Mouse (Mus musculus) limb, embryonic 14.5 days (tissue): ENCODE measurements around the gene Ltv1. TPM values are rescaled to one million over a fixed set of nuclear protein-coding genes. Genes with fewer than 3 reads are reported as not detected.

ENCODE experiments used
- ATAC-seq: fragments of 200-750 bp; cut with Nextera tagmentation; 2 replicates; pipeline ENCODE4 v1.8.0; 2017; ENCODE audit warnings: low read depth, moderate number of reproducible peaks, moderate TSS enrichment; ENCODE audit not compliant: low FRiP score
- DNase-seq: peaks from one replicate; pipeline ENCODE4 v3.0.0-alpha.2; 2015; ENCODE audit warnings: low spot score
- H3K27ac ChIP-seq: fragments of 300-500 bp; sonication (generic); replicated peaks from 2 replicates; pipeline ENCODE4 v1.5.1; 2014; ENCODE audit warnings: low read depth, mild to moderate bottlenecking, low read length, moderate library complexity, mixed read lengths
- H3K27me3 ChIP-seq: fragments of 300-500 bp; sonication (generic); 2 replicates; pipeline ENCODE4 v1.6.1; 2014; ENCODE audit warnings: low read length, mixed read lengths; ENCODE audit not compliant: control insufficient read depth, insufficient read depth
- H3K36me3 ChIP-seq: fragments of 300-500 bp; sonication (generic); 2 replicates; pipeline ENCODE4 v1.6.1; 2014; ENCODE audit warnings: mild to moderate bottlenecking, low read length, moderate library complexity, mixed read lengths; ENCODE audit not compliant: control insufficient read depth, insufficient read depth
- H3K4me1 ChIP-seq: fragments of 300-500 bp; sonication (generic); 2 replicates; pipeline ENCODE4 v1.6.1; 2014; ENCODE audit warnings: antibody characterized with exemption, low read length, mixed read lengths; ENCODE audit not compliant: control insufficient read depth, insufficient read depth
- H3K4me2 ChIP-seq: fragments of 300-500 bp; sonication (generic); replicated peaks from 2 replicates; pipeline ENCODE4 v1.6.1; 2014; ENCODE audit warnings: low read depth, mild to moderate bottlenecking, low read length, moderate library complexity; ENCODE audit not compliant: severe bottlenecking
- H3K4me3 ChIP-seq: fragments of 300-500 bp; sonication (generic); replicated peaks from 2 replicates; pipeline ENCODE4 v1.5.1; 2014; ENCODE audit warnings: low read length
- H3K9ac ChIP-seq: fragments of 300-500 bp; sonication (generic); 2 replicates; pipeline ENCODE4 v1.6.1; 2014; ENCODE audit warnings: mild to moderate bottlenecking, low read depth, low read length, moderate library complexity; ENCODE audit not compliant: severe bottlenecking
- H3K9me3 ChIP-seq: fragments of 300-500 bp; sonication (generic); 2 replicates; pipeline ENCODE4 v1.6.1; 2016; ENCODE audit warnings: low read length; ENCODE audit not compliant: control insufficient read depth
- POLR2A ChIP-seq: fragments of 200-500 bp; IDR thresholded peaks from 2 replicates; pipeline ENCODE4 v1.8.0; 2012; ENCODE audit warnings: inconsistent platforms, mild to moderate bottlenecking, moderate library complexity, borderline replicate concordance; ENCODE audit not compliant: insufficient read depth, insufficient read length; ENCODE audit errors: extremely low read depth
- WGBS: fragments of 180-500 bp; shearing (Covaris S2); extraction: QIAGEN DNeasy Blood & Tissue Kit; methylation state at CpG from one replicate; pipeline ENCODE4 v1.1.7; 2014; 5-methylcytosine and 5-hydroxymethylcytosine counted together
- polyA plus RNA-seq, 2 experiments: library from polyadenylated mRNA; depleted of rRNA in 1 of 2; stranded (reverse) in 1 of 2; unstranded in 1 of 2; fragments of >200 nt; fragmentation: Nextera tagmentation in 1 of 2; extraction: Ambion mirVana in 1 of 2; gene quantifications; 2 replicates each; pipeline versions ENCODE4 v1.2.1 to v1.2.3; 2012 to 2014

Gene Ltv1
- polyA plus RNA-seq, 2 experiments, result 66.4 to 72.8 TPM

DNA sequence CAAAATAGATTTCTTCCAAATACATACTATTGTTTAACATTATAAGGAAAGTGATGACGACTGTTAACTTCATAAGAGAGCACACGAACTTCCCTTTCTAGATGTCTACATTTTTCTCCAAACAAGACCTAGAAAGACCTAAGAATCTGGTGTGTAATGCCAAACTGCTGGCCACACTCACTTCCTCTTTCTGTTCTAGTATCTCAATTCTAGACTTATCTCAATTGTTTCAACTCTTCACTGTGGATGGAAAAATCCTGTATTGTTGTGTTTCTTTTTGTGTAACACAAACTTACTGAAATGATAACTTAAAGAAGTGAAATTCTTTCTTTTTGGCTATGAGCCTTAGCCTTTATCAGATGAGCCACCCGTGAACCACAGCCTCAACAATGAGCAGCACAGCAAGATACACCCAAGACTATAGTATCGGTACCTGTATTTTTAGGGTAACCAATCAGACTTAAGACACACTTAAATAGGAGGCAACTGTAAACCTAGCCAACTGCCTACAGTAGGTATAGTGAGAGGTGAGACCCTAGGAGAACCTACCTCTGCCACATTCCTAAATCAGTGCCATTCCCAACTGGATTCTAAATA is 8.7 kb downstream of the Ltv1 start:
- Histone ChIP-seq H3K4me2 (no peak overlapping the region), H3K9ac (no peak overlapping the region), H3K4me3 (no peak overlapping the region), H3K36me3 (peaks cover 65% of the 10 kb centered on the region), H3K27ac (no peak overlapping the region), H3K4me1 (0 out of 2 replicates have a peak, but pooled peaks cover 5% of the 10 kb centered on the region), H3K9me3 (no peaks in the 10 kb centered on the region), H3K27me3 (no peaks in the 10 kb centered on the region)
- no peak for TF ChIP-seq POLR2A
- 88% methylated on average over 4 of the region's 4 CpGs for WGBS
- DNase-seq (no peak), ATAC-seq (no peak)

DNA sequence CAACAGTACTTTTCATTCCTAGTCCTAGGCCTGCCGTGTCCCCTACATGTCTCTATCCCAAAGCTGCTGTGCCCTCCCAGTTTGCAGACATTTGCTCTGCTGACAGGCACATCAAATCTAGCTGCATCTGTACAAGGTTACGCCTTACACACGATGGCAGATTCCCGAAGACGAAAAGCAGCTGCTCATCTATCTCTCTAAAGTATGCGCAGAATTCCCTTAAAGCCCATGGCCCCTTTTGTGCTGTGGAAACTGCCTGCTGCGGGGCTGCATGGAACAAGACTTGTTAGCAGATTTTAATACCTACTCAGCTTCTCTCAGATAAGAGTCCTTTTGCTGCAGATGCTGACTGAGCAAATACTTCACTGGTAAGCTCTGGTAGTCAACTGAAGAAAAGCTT is 12.8 kb downstream of the Ltv1 start:
- WGBS, result 84% methylated on average over 7 of the region's 7 CpGs
- ATAC-seq (peak; percentile 66), DNase-seq (peak; percentile 26)
- H3K9me3 ChIP-seq, result no peaks in the 10 kb centered on the region
- no peak overlapping the region for H3K27ac ChIP-seq
- no peak overlapping the region for H3K4me3 ChIP-seq
- no peak overlapping the region for H3K9ac ChIP-seq
- no peak for TF ChIP-seq POLR2A
- peaks cover 75% of the 10 kb centered on the region for H3K36me3 ChIP-seq
- no peak overlapping the region for H3K4me2 ChIP-seq
- no peaks in the 10 kb centered on the region for H3K27me3 ChIP-seq
- 0 out of 2 replicates have a peak, but pooled peaks cover 5% of the 10 kb centered on the region for H3K4me1 ChIP-seq

DNA sequence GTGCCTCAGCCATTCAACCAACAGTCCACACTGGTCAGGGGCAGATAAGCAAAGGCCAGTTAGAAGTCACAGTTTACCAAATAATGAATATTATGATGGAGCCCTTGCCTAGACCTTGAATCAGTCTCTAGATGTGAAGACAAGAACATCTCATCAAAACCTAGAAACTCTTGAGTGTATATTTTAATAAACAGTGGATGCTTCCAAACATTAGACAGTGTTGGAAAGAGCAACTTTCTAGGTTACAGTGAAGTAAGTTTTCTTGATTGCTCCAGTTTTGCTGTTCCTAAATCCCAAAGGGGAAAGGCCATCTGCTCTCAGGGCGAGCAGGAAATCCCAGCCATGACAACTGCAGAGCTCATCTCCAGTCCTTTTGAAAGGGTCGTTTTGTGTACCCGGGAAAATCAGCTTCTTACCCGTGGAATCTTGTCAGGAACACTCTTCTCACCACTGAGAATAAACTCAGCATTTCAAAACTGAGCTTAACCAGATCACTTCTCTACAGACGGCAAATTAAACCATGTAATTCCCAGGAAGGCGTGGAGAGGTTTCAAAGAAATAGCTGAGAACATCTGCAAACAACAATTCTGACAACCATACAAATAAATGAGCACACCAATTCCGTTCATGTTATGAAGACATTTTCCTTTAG is 14.9 kb downstream of the Ltv1 start, which contains the start of gene Zc2hc1b:
Gene Zc2hc1b, minus strand, starts transcription at position 51 of the 652 bp plus-strand sequence.
- DNase-seq (no peak), ATAC-seq (no peak; the same call in 1 of the 2 replicates)
- peaks cover 66% of the 10 kb centered on the region for H3K36me3 ChIP-seq
- no peak for TF ChIP-seq POLR2A
- H3K9ac ChIP-seq, result no peak within 1 kb of the TSS
- H3K4me2 ChIP-seq, result no peak within 1 kb of the TSS
- H3K4me1 ChIP-seq, result peaks cover under 1% of the 10 kb centered on the region; the same call in 1 of the 2 replicates
- no peaks in the 10 kb centered on the region for H3K9me3 ChIP-seq
- H3K27me3 ChIP-seq, result no peaks in the 10 kb centered on the region
- H3K4me3 ChIP-seq, result no peak within 1 kb of the TSS
- 79% methylated on average over 7 of the region's 7 CpGs for WGBS
- H3K27ac ChIP-seq, result no peak within 1 kb of the TSS

DNA sequence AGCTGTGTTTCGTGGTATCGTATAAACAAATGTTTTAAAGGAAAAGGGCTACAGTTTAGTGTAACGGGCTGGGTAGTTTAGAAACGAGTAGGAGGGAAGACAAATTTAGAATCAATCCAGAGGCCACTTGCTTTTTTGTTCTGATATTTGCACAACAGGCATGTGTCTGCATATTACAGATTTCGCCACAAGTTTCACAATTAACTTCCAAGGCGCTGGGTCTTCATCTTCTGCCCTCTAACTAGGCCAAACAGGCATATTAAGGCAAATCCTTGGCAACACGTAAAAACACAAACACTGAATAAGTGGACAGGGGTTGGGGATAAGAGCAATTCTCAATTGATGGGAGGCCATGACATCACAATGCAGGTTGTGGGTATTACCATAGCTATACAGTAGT is 17.1 kb downstream of the Ltv1 start:
- no peak for TF ChIP-seq POLR2A
- Histone ChIP-seq H3K27me3 (no peaks in the 10 kb centered on the region), H3K9ac (no peak overlapping the region), H3K27ac (no peak overlapping the region), H3K36me3 (peaks cover 46% of the 10 kb centered on the region), H3K4me1 (peaks cover 20% of the 10 kb centered on the region), H3K9me3 (no peaks in the 10 kb centered on the region), H3K4me2 (no peak overlapping the region), H3K4me3 (no peak overlapping the region)
- no peak for DNase-seq
- ATAC-seq, result no peak
- WGBS, result 85% methylated on average over 7 of the region's 7 CpGs

DNA sequence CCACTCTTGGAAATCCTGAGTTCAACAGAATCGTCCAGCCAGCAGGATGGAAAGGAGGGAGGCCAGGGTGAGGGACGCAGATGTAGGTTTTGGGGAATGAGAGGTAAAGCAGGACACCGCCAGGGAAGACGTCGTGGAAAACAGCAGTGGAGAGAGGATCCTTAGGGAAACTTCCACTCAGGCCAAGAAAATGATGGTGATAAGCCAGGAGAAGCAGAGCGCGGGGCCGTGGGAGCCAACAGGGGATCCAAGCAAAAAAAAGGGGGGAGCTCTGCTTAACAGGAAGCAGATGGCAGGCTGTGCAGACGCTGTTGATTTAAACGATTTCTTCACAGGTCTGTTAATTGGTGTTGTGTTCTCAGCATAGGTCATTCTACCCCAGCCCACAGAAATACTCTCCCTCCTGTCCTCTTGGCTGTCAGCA is 20.2 kb downstream of the Ltv1 start:
- 21% methylated on average over 10 of the region's 10 CpGs for WGBS
- DNase-seq, result peak; percentile 83
- Histone ChIP-seq H3K4me3 (no peak overlapping the region), H3K27me3 (no peaks in the 10 kb centered on the region), H3K9me3 (no peaks in the 10 kb centered on the region), H3K27ac (peak overlapping the region; percentile 50), H3K4me1 (peaks cover 34% of the 10 kb centered on the region), H3K9ac (no peak overlapping the region), H3K36me3 (peaks cover 20% of the 10 kb centered on the region; the same call in 1 of the 2 replicates), H3K4me2 (peak overlapping the region; percentile 23; the same call in 1 of the 2 replicates)
- peak; percentile 54 for ATAC-seq
- no peak for TF ChIP-seq POLR2A
